Mouse (Mus musculus) hindbrain, postnatal 0 days (tissue): Measurements from ENCODE around the gene Tbxas1. TPM values are rescaled to one million over a fixed set of nuclear protein-coding genes. Genes with fewer than 3 reads are reported as not detected.

Experiments
- ATAC-seq: fragments of 200-750 bp; cut with Nextera tagmentation; 2 replicates; pipeline ENCODE4 v1.8.0; 2017; ENCODE audit warnings: mild to moderate bottlenecking, moderate TSS enrichment, moderate library complexity
- DNase-seq: peaks from one replicate; pipeline ENCODE4 v3.0.0-alpha.2; 2015; ENCODE audit warnings: low spot score
- H3K27ac ChIP-seq: fragments of 300-500 bp; sonication (generic); 2 replicates; pipeline ENCODE4 v1.5.1; 2014; ENCODE audit warnings: mild to moderate bottlenecking
- H3K27me3 ChIP-seq: fragments of 300-500 bp; sonication (generic); 2 replicates; pipeline ENCODE4 v1.6.1; 2014; ENCODE audit warnings: low read length, mixed read lengths; ENCODE audit not compliant: insufficient read depth
- H3K36me3 ChIP-seq: fragments of 300-500 bp; sonication (generic); 2 replicates; pipeline ENCODE4 v1.6.1; 2014; ENCODE audit warnings: low read length, mixed read lengths; ENCODE audit not compliant: insufficient read depth
- H3K4me1 ChIP-seq: fragments of 300-500 bp; sonication (generic); 2 replicates; pipeline ENCODE4 v1.6.1; 2014; ENCODE audit warnings: antibody characterized with exemption, low read length, mixed read lengths; ENCODE audit not compliant: insufficient read depth
- H3K4me2 ChIP-seq: fragments of 300-500 bp; sonication (generic); 2 replicates; pipeline ENCODE4 v1.6.1; 2014; ENCODE audit warnings: low read depth, mild to moderate bottlenecking, low read length, moderate library complexity, mixed read lengths
- H3K4me3 ChIP-seq: fragments of 300-500 bp; sonication (generic); 2 replicates; pipeline ENCODE4 v1.5.1; 2014; ENCODE audit warnings: low read length
- H3K9ac ChIP-seq: fragments of 300-500 bp; sonication (generic); replicated peaks from 2 replicates; pipeline ENCODE4 v1.6.1; 2014; ENCODE audit warnings: mild to moderate bottlenecking, low read length, moderate library complexity, mixed read lengths
- H3K9me3 ChIP-seq: fragments of 300-500 bp; sonication (generic); 2 replicates; pipeline ENCODE4 v1.6.1; 2016; ENCODE audit warnings: low read length, mixed read lengths
- CTCF ChIP-seq: IDR thresholded peaks from 2 replicates; pipeline ENCODE4 v1.5.1; 2016; ENCODE audit warnings: antibody characterized with exemption, control low read depth, low read depth
- WGBS: fragments of 180-500 bp; shearing (Covaris S2); extraction: QIAGEN DNeasy Blood & Tissue Kit; methylation state at CpG from one replicate; pipeline ENCODE4 v1.1.7; 2014; 5-methylcytosine and 5-hydroxymethylcytosine counted together
- polyA plus RNA-seq: library from polyadenylated mRNA; unstranded; fragments of >200 nt; fragmentation: Nextera tagmentation; extraction: Ambion mirVana; gene quantifications from 2 replicates; pipeline ENCODE4 v1.2.1, GENCODE M21; 2015
- total RNA-seq: library from RNA; depleted of rRNA; stranded (reverse); fragments of >200 nt; gene quantifications from 2 replicates; pipeline ENCODE4 v1.2.3, GENCODE M21; 2014

Tbxas1 gene
- total and polyA plus RNA-seq, 2 experiments from 2014 or later: 2.1 to 4.3 TPM

- H3K4me1 ChIP-seq: no peaks in the 10 kb centered on the region
- no peak overlapping the region for H3K4me2 ChIP-seq
- WGBS: 63% methylated on average over 1 of the region's 1 CpGs
- H3K27ac ChIP-seq: no peak overlapping the region
- no peak for DNase-seq
- H3K9me3 ChIP-seq: no peaks in the 10 kb centered on the region
- no peaks in the 10 kb centered on the region for H3K36me3 ChIP-seq
- no peaks in the 10 kb centered on the region for H3K27me3 ChIP-seq
- H3K9ac ChIP-seq: no peak overlapping the region
- no peak overlapping the region for H3K4me3 ChIP-seq
- ATAC-seq: no peak
- no peak for TF ChIP-seq CTCF
Measured at GRCm38 (mm10) chr6:38885132-38885531, 9.9 kb downstream of the Tbxas1 start.

DNA sequence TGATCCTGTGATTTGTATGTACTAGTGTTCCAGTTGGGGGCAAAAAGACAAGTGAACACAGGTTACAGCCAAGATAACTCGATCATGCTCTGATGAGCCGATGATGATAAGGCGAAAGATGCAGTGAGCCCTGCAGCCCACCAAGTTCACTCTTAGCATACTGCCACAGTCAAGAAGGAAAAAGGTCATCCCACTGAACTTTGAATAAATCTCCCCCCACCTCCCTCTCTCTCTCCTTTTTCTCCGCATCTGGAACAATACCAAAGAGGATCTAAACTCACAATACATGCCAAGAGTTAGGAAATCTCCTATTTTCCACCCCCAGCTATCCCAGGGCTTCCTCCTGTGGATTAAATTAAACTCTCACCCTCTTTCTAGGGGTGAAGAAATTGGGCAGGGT is 12.2 kb downstream of the Tbxas1 start:
- Histone ChIP-seq H3K36me3 (no peaks in the 10 kb centered on the region), H3K4me1 (no peaks in the 10 kb centered on the region), H3K27me3 (no peaks in the 10 kb centered on the region), H3K27ac (no peak overlapping the region), H3K4me3 (no peak overlapping the region), H3K9me3 (no peaks in the 10 kb centered on the region), H3K4me2 (no peak overlapping the region), H3K9ac (no peak overlapping the region)
- no peak for TF ChIP-seq CTCF
- ATAC-seq (no peak), DNase-seq (no peak)
- 78% methylated on average over 4 of the region's 4 CpGs for WGBS

DNA sequence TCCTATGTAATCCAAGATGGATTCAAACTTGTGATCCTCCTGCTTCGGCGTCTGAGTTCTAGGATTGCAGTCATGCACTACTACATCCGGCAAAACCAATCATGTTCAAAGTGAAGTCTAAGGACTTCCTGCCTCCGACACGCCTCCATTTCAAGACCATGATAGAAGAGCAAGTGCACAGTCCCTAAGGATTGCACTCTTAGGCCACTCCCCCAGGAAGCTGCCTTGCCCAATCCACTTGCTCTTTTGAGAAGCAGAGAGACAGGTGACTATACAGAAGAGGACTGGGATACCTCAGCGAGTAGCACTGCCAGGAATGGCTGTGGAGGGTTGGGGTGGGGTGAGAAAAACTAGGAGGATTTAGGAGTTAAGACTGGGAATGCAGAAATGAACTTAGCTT is 14.0 kb downstream of the Tbxas1 start:
- H3K36me3 ChIP-seq: no peaks in the 10 kb centered on the region
- TF ChIP-seq CTCF: no peak
- no peaks in the 10 kb centered on the region for H3K27me3 ChIP-seq
- whole genome bisulfite sequencing: 86% methylated on average over 6 of the region's 6 CpGs
- H3K27ac ChIP-seq: no peak overlapping the region
- H3K9ac ChIP-seq: no peak overlapping the region
- no peaks in the 10 kb centered on the region for H3K9me3 ChIP-seq
- H3K4me2 ChIP-seq: no peak overlapping the region
- ATAC-seq (no peak), DNase-seq (no peak)
- no peaks in the 10 kb centered on the region for H3K4me1 ChIP-seq
- H3K4me3 ChIP-seq: no peak overlapping the region

GRCm38 (mm10) chr6:38892017-38892416 is 16.8 kb downstream of the Tbxas1 start:
- Histone ChIP-seq H3K4me1 (no peaks in the 10 kb centered on the region), H3K9me3 (no peaks in the 10 kb centered on the region), H3K4me3 (no peak overlapping the region), H3K27ac (no peak overlapping the region), H3K27me3 (no peaks in the 10 kb centered on the region), H3K4me2 (no peak overlapping the region), H3K9ac (no peak overlapping the region), H3K36me3 (no peaks in the 10 kb centered on the region)
- DNase-seq (no peak), ATAC-seq (no peak)
- 79% methylated on average over 2 of the region's 2 CpGs for WGBS
- no peak for TF ChIP-seq CTCF

DNA sequence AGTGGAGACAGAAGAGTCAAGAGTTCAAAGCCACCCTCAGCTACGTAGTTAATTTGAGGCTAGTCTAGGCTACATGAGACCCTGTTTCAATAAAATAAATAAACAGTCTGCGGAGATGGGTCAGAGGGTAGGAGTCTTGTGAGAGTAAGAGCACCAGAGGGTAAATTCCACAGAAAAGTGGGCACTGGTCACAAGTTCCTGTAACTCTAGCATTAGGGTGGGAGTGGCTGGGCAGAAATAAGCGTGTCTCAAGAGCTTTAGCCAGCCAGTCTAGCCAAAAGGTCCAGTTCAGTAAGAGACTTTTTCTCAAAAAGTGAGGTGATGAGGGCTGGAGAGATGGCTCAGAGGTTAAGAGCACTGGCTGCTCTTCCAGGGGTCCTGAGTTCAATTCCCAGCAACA is 18.4 kb downstream of the Tbxas1 start:
- no peak for TF ChIP-seq CTCF
- Histone ChIP-seq H3K4me3 (no peak overlapping the region), H3K36me3 (no peaks in the 10 kb centered on the region), H3K9me3 (no peaks in the 10 kb centered on the region), H3K27me3 (no peaks in the 10 kb centered on the region), H3K4me2 (no peak overlapping the region), H3K27ac (no peak overlapping the region), H3K4me1 (no peaks in the 10 kb centered on the region), H3K9ac (no peak overlapping the region)
- DNase-seq (no peak), ATAC-seq (no peak)
- 87% methylated on average over 3 of the region's 3 CpGs for WGBS

DNA sequence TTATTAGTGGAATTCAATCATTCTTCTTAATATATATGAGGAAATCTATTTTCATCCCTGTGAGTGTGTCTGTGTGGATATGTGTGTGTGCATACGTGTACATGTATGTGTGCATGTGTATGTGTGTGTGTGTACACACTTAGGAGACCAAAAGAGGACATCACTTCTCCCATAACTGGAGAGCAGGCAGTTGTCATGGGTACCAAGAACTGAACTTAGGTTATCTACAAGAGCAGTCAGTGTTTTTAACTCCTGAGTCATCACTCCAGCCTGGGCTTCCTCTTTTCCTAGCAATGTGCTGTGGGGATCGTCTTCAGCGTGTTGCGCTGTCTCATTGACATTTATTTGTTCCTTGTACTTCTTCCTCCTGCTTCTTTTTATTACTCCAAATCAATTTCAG is 24.9 kb downstream of the Tbxas1 start:
- Histone ChIP-seq H3K27me3 (no peaks in the 10 kb centered on the region), H3K4me1 (no peaks in the 10 kb centered on the region), H3K27ac (no peak overlapping the region), H3K4me3 (no peak overlapping the region), H3K4me2 (no peak overlapping the region), H3K9ac (no peak overlapping the region), H3K9me3 (no peaks in the 10 kb centered on the region), H3K36me3 (no peaks in the 10 kb centered on the region)
- 92% methylated on average over 4 of the region's 4 CpGs for WGBS
- ATAC-seq (no peak), DNase-seq (no peak)
- TF ChIP-seq CTCF: no peak

DNA sequence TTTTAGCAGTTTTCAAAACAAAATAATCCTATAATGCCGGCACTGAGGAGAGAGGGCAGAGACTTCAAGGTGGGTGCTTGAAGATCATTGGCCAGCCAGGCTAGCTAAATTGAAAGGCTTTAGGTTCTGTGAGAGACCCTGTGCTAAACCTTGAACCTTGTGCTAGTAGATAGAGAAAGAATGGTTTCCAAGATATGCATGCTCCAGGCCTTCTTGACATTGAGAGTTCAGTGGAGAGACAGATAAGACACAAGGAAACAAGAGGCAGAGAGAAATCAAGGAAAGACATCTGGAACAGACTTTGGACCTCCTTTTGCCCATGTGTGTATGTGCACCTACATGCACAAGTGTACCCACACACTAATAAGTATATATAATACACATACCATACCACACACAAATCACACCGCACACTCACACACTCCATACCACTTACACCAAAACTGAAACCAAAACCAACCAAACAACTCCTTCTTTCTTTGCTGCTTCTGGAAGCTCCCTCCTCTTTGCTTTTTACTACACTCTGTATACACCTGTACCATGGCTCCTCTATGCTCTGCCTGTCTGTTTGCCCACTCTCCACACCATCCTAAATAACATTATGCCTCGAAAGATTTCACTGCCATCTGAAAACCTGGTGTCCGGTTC is 25.4 kb downstream of the Tbxas1 start:
- DNase-seq (no peak), ATAC-seq (no peak)
- no peak overlapping the region for H3K9ac ChIP-seq
- no peaks in the 10 kb centered on the region for H3K27me3 ChIP-seq
- WGBS: 97% methylated on average over 4 of the region's 4 CpGs
- no peaks in the 10 kb centered on the region for H3K36me3 ChIP-seq
- no peak overlapping the region for H3K27ac ChIP-seq
- H3K4me3 ChIP-seq: no peak overlapping the region
- H3K4me1 ChIP-seq: no peaks in the 10 kb centered on the region
- no peak overlapping the region for H3K4me2 ChIP-seq
- TF ChIP-seq CTCF: no peak
- H3K9me3 ChIP-seq: no peaks in the 10 kb centered on the region
